Comparison of ENCODE assay signal across 9 mouse cellular contexts in the genomic region with DNA sequence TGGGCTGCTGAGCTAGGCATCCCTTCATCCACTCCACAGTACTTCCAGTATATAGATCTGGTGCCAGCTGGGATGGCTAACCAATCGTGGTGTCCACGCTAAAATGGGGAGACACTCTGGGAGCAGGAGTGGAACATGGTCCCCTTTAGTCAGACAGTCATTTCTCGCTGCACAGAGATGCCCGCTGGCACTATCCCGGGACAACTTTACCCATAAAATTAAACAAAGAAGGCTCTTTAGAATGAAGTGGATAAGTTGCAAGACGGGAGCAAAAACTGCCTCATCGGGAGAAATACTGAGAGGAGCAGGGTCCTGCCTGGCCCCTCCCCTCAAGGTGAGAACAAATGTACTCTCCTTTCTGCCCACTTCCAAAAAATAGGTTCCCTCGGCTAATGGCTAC. TPM values are rescaled to one million over a fixed set of nuclear protein-coding genes. Genes with fewer than 3 reads are reported as not detected.
DNase-seq lines count a peak whose midpoint lies in the region; ATAC-seq and TF ChIP-seq lines count a peak whose summit lies in the region.
"Had no signal": no experiment of that assay in that cellular context is flagged by ENCODE, and none has a peak within 500 bp of the region (broad histone marks: within the 10 kb centered on the region; RNA-seq: fewer than 3 reads in every experiment).

No protein-coding gene starts in this region.

- no peak overlapping the region for H3K27ac ChIP-seq in kidney, embryonic 15.5 days
- no peak overlapping the region for H3K27ac ChIP-seq in embryonic facial prominence, embryonic 11.5 days (replicated peaks; ENCODE audit: low read depth, low read length)
- H3K27ac ChIP-seq in hindbrain, embryonic 16.5 days (ENCODE audit: low read depth, low read length): peak overlapping the region; percentile 94
- peak overlapping the region; percentile 92 for H3K27ac ChIP-seq in midbrain, postnatal 0 days (ENCODE audit: low read depth, low read length)

- H3K9ac ChIP-seq in kidney, embryonic 15.5 days: peak overlapping the region; percentile 73
- peak overlapping the region; percentile 4; the same call in 1 of the 2 replicates for H3K9ac ChIP-seq in embryonic facial prominence, embryonic 11.5 days (replicated peaks; ENCODE audit: low read length)
- peak overlapping the region; percentile 97 for H3K9ac ChIP-seq in hindbrain, embryonic 16.5 days (ENCODE audit: low read depth, low read length)
- H3K9ac ChIP-seq in midbrain, postnatal 0 days (replicated peaks; ENCODE audit: low read length, poor library complexity, severe bottlenecking): peak overlapping the region; percentile 96; the same call in 1 of the 2 replicates

- H3K4me2 ChIP-seq in kidney, embryonic 15.5 days: peak overlapping the region; percentile 96
- peak overlapping the region; percentile 98 for H3K4me2 ChIP-seq in embryonic facial prominence, embryonic 11.5 days (ENCODE audit: low read depth, low read length)
- H3K4me2 ChIP-seq in hindbrain, embryonic 16.5 days (ENCODE audit: low read length): peak overlapping the region; percentile 86
- H3K4me2 ChIP-seq in midbrain, postnatal 0 days (ENCODE audit: low read depth, low read length, poor library complexity, severe bottlenecking): peak overlapping the region; percentile 87

- H3K27me3 ChIP-seq in kidney, embryonic 15.5 days: peaks cover 27% of the 10 kb centered on the region
- peaks cover 12% of the 10 kb centered on the region for H3K27me3 ChIP-seq in embryonic facial prominence, embryonic 11.5 days (ENCODE audit: control insufficient read depth, insufficient read depth, low read length)
- H3K27me3 ChIP-seq in hindbrain, embryonic 16.5 days (replicated peaks; ENCODE audit: control insufficient read depth, insufficient read depth, low read length): no peaks in the 10 kb centered on the region
- H3K27me3 ChIP-seq in midbrain, postnatal 0 days (ENCODE audit: insufficient read depth, low read length): no peaks in the 10 kb centered on the region

- ATAC-seq in kidney, embryonic 15.5 days (replicated peaks; ENCODE audit: low FRiP score): no peak
- no peak for ATAC-seq in embryonic facial prominence, embryonic 11.5 days (replicated peaks; ENCODE audit: insufficient number of reproducible peaks, low FRiP score, low TSS enrichment, low read depth)
- no peak for ATAC-seq in hindbrain, embryonic 16.5 days
- ATAC-seq in midbrain, postnatal 0 days (ENCODE audit: low FRiP score): no peak

- H3K4me3 ChIP-seq in kidney, embryonic 15.5 days (replicated peaks): peak overlapping the region; percentile 85
- H3K4me3 ChIP-seq in embryonic facial prominence, embryonic 11.5 days (ENCODE audit: low read depth, low read length): peak overlapping the region; percentile 85
- peak overlapping the region; percentile 81 for H3K4me3 ChIP-seq in hindbrain, embryonic 16.5 days (ENCODE audit: low read length)
- H3K4me3 ChIP-seq in midbrain, postnatal 0 days (ENCODE audit: low read depth, low read length): peak overlapping the region; percentile 86
- H3K4me3 ChIP-seq: erythroblast, embryonic 14.5 days had no signal

- peaks cover 25% of the 10 kb centered on the region for H3K36me3 ChIP-seq in kidney, embryonic 15.5 days
- H3K36me3 ChIP-seq in embryonic facial prominence, embryonic 11.5 days (replicated peaks; ENCODE audit: control insufficient read depth, insufficient read depth, low read depth, low read length): peaks cover 4% of the 10 kb centered on the region
- peaks cover 26% of the 10 kb centered on the region for H3K36me3 ChIP-seq in hindbrain, embryonic 16.5 days (ENCODE audit: control insufficient read depth, insufficient read depth, low read length)
- H3K36me3 ChIP-seq in midbrain, postnatal 0 days (ENCODE audit: insufficient read depth, low read length): peaks cover 38% of the 10 kb centered on the region

- TF ChIP-seq CTCF in midbrain, postnatal 0 days (IDR thresholded peaks at IDR 0.05): no peak

- WGBS in kidney, embryonic 15.5 days: 6% methylated on average over 8 of the region's 8 CpGs
- 14% methylated on average over 8 of the region's 8 CpGs for WGBS in embryonic facial prominence, embryonic 11.5 days
- 3% methylated on average over 8 of the region's 8 CpGs for WGBS in hindbrain, embryonic 16.5 days
- 1% methylated on average over 8 of the region's 8 CpGs for WGBS in midbrain, postnatal 0 days

- DNase-seq in kidney, postnatal 14 days: no peak
- DNase-seq in embryonic facial prominence, embryonic 11.5 days (ENCODE audit: low spot score): no peak
- no peak for DNase-seq in midbrain, postnatal 0 days (ENCODE audit: low spot score)
- no peak for DNase-seq in adrenal gland, postnatal 4 days (ENCODE audit: low spot score in 2 of 2)
- DNase-seq in adrenal gland, adult 8-10 months: no peak
- DNase-seq in adrenal gland, adult 18-20 months (ENCODE audit: low spot score in 2 of 2): no peak

- peaks cover 36% of the 10 kb centered on the region for H3K4me1 ChIP-seq in kidney, embryonic 15.5 days
- H3K4me1 ChIP-seq in embryonic facial prominence, embryonic 11.5 days (ENCODE audit: control insufficient read depth, insufficient read depth, low read length): 0 out of 2 replicates have a peak, but pooled peaks cover 2% of the 10 kb centered on the region
- H3K4me1 ChIP-seq in hindbrain, embryonic 16.5 days (ENCODE audit: control insufficient read depth, insufficient read depth, low read depth, low read length): peaks cover 23% of the 10 kb centered on the region
- 0 out of 2 replicates have a peak, but pooled peaks cover 4% of the 10 kb centered on the region for H3K4me1 ChIP-seq in midbrain, postnatal 0 days (ENCODE audit: insufficient read depth, low read length)

- no peaks in the 10 kb centered on the region for H3K9me3 ChIP-seq in kidney, embryonic 15.5 days (replicated peaks)
- H3K9me3 ChIP-seq in embryonic facial prominence, embryonic 11.5 days (replicated peaks; ENCODE audit: control insufficient read depth, low read length): no peaks in the 10 kb centered on the region
- H3K9me3 ChIP-seq in hindbrain, embryonic 16.5 days (ENCODE audit: control insufficient read depth, low read length): no peaks in the 10 kb centered on the region
- no peaks in the 10 kb centered on the region for H3K9me3 ChIP-seq in midbrain, postnatal 0 days (ENCODE audit: low read length)

RNA-seq across cellular contexts. Expression of a gene that starts 1.3 kb away (rescaled TPM):
- 1.1 and 1.4 TPM in 2 replicates for polyA plus RNA-seq in kidney, embryonic 15.5 days (2015; fragmentation: Nextera tagmentation; extraction: Ambion mirVana)
- 1.5 and 1.8 TPM in 2 replicates for polyA plus RNA-seq in embryonic facial prominence, embryonic 11.5 days (2014; fragmentation: Nextera tagmentation; extraction: Ambion mirVana)
- polyA plus RNA-seq in hindbrain, embryonic 16.5 days (2015; fragmentation: Nextera tagmentation; extraction: Ambion mirVana): 5.2 and 6.0 TPM in 2 replicates
- 84.0 and 90.0 TPM in 2 replicates for total RNA-seq in midbrain, postnatal 0 days (2014; rRNA removed)
- 8.6 and 9.8 TPM in 2 replicates for polyA plus RNA-seq in midbrain, postnatal 0 days (2015; fragmentation: Nextera tagmentation; extraction: Ambion mirVana)
- total RNA-seq in adrenal gland, postnatal 4 days (2021): 10 to 100 TPM; 11.3 to 12.1 TPM
- 10 to 100 TPM in 2 of 4 experiments, 1 to 10 TPM in 2; 8.9 to 11.3 (median 10.3) TPM for total RNA-seq in adrenal gland, adult 8-10 months (2022)
- total RNA-seq in adrenal gland, adult 18-20 months (2021): 1 to 10 TPM; 6.3 to 6.8 TPM
- polyA plus RNA-seq: erythroblast, embryonic 14.5 days had no signal

RNA-seq across cellular contexts. Expression of a gene that starts 4.6 kb away (rescaled TPM):
- polyA plus RNA-seq in kidney, embryonic 15.5 days (2015; fragmentation: Nextera tagmentation; extraction: Ambion mirVana): 1,852 and 1,884 TPM in 2 replicates
- 3,117 and 3,128 TPM in 2 replicates for polyA plus RNA-seq in embryonic facial prominence, embryonic 11.5 days (2014; fragmentation: Nextera tagmentation; extraction: Ambion mirVana)
- 669 and 724 TPM in 2 replicates for polyA plus RNA-seq in hindbrain, embryonic 16.5 days (2015; fragmentation: Nextera tagmentation; extraction: Ambion mirVana)
- 311 and 365 TPM in 2 replicates for total RNA-seq in midbrain, postnatal 0 days (2014; rRNA removed)
- polyA plus RNA-seq in midbrain, postnatal 0 days (2015; fragmentation: Nextera tagmentation; extraction: Ambion mirVana): 364 and 374 TPM in 2 replicates
- 100 to 1,000 TPM; 444 to 449 TPM for total RNA-seq in adrenal gland, postnatal 4 days (2021)
- 100 to 1,000 TPM; 197 to 246 (median 230) TPM for total RNA-seq in adrenal gland, adult 8-10 months (2022)
- 100 to 1,000 TPM; 138 to 172 TPM for total RNA-seq in adrenal gland, adult 18-20 months (2021)

RNA-seq across cellular contexts. Expression of a gene that starts 10.7 kb away (rescaled TPM):
- polyA plus RNA-seq in kidney, embryonic 15.5 days (2015; fragmentation: Nextera tagmentation; extraction: Ambion mirVana): 9.9 and 12.3 TPM in 2 replicates
- polyA plus RNA-seq in embryonic facial prominence, embryonic 11.5 days (2014; fragmentation: Nextera tagmentation; extraction: Ambion mirVana): not detected in 2 replicates
- polyA plus RNA-seq in hindbrain, embryonic 16.5 days (2015; fragmentation: Nextera tagmentation; extraction: Ambion mirVana): 0.12 and 0.18 TPM in 2 replicates
- total RNA-seq in midbrain, postnatal 0 days (2014; rRNA removed): 0.22 TPM in 1 of 2 replicates, not detected in the other
- 0.13 TPM in 1 of 2 replicates, not detected in the other for polyA plus RNA-seq in midbrain, postnatal 0 days (2015; fragmentation: Nextera tagmentation; extraction: Ambion mirVana)
- total RNA-seq in adrenal gland, postnatal 4 days (2021): 1 to 10 TPM; 1.1 to 1.2 TPM
- total RNA-seq in adrenal gland, adult 8-10 months (2022): under 1 TPM; 0.41 to 0.83 (median 0.53) TPM
- total RNA-seq in adrenal gland, adult 18-20 months (2021): under 1 TPM; 0.42 to 0.56 TPM
- polyA plus RNA-seq: erythroblast, embryonic 14.5 days had no signal

RNA-seq across cellular contexts. Expression of a gene that starts 11.4 kb away (rescaled TPM):
- polyA plus RNA-seq in kidney, embryonic 15.5 days (2015; fragmentation: Nextera tagmentation; extraction: Ambion mirVana): 185 and 189 TPM in 2 replicates
- polyA plus RNA-seq in embryonic facial prominence, embryonic 11.5 days (2014; fragmentation: Nextera tagmentation; extraction: Ambion mirVana): 83.4 and 98.5 TPM in 2 replicates
- polyA plus RNA-seq in hindbrain, embryonic 16.5 days (2015; fragmentation: Nextera tagmentation; extraction: Ambion mirVana): 123 TPM in 2 replicates
- 109 and 122 TPM in 2 replicates for total RNA-seq in midbrain, postnatal 0 days (2014; rRNA removed)
- 101 and 104 TPM in 2 replicates for polyA plus RNA-seq in midbrain, postnatal 0 days (2015; fragmentation: Nextera tagmentation; extraction: Ambion mirVana)
- 10 to 100 TPM; 87.6 to 96.4 TPM for total RNA-seq in adrenal gland, postnatal 4 days (2021)
- 100 to 1,000 TPM; 120 to 138 (median 128) TPM for total RNA-seq in adrenal gland, adult 8-10 months (2022)
- 100 to 1,000 TPM; 106 to 107 TPM for total RNA-seq in adrenal gland, adult 18-20 months (2021)

RNA-seq across cellular contexts. Expression of a gene that starts 16.4 kb away (rescaled TPM):
- 0.04 and 0.42 TPM in 2 replicates for polyA plus RNA-seq in kidney, embryonic 15.5 days (2015; fragmentation: Nextera tagmentation; extraction: Ambion mirVana)
- polyA plus RNA-seq in embryonic facial prominence, embryonic 11.5 days (2014; fragmentation: Nextera tagmentation; extraction: Ambion mirVana): 0.80 and 0.95 TPM in 2 replicates
- 3.4 and 4.2 TPM in 2 replicates for polyA plus RNA-seq in hindbrain, embryonic 16.5 days (2015; fragmentation: Nextera tagmentation; extraction: Ambion mirVana)
- 330 and 343 TPM in 2 replicates for total RNA-seq in midbrain, postnatal 0 days (2014; rRNA removed)
- 5.4 and 6.3 TPM in 2 replicates for polyA plus RNA-seq in midbrain, postnatal 0 days (2015; fragmentation: Nextera tagmentation; extraction: Ambion mirVana)
- total RNA-seq in adrenal gland, postnatal 4 days (2021): 1 to 10 TPM; 3.6 to 4.1 TPM
- total RNA-seq in adrenal gland, adult 8-10 months (2022): 1 to 10 TPM; 3.0 to 7.5 (median 5.5) TPM
- 1 to 10 TPM; 3.1 to 3.2 TPM for total RNA-seq in adrenal gland, adult 18-20 months (2021)

Comparison
In these comparisons a context has a peak if more than half of its experiments do, and no peak if none do; other contexts are left out.
1. H3K27ac ChIP-seq: peak in hindbrain, embryonic 16.5 days (single experiment) and midbrain, postnatal 0 days (single experiment); none in kidney, embryonic 15.5 days (single experiment) and embryonic facial prominence, embryonic 11.5 days (single experiment).
2. H3K9ac ChIP-seq: peak in every context shown above with its lines; median percentile 97 in hindbrain, embryonic 16.5 days; 96 in midbrain, postnatal 0 days; 73 in kidney, embryonic 15.5 days; 4 in embryonic facial prominence, embryonic 11.5 days.
3. Peak in every context shown above with its lines, with median percentiles within 50 percentile points of each other: H3K4me2 ChIP-seq and H3K4me3 ChIP-seq.